Mouse (Mus musculus) frontal cortex, postnatal 36 days (tissue): ENCODE results near the gene Txndc5.

ENCODE experiments used
- DNase-seq, 2 experiments: peaks; one replicate each; pipeline ENCODE4 v3.0.0; 2022; ENCODE audit warnings: low spot score in 2 of 2

Txndc5 gene

GRCm38 (mm10) chr13:38472636-38473035 lies 56.0 kb downstream of the Txndc5 start:
- DNase-seq = no peak

- peak in 1 of 2 experiments; percentile 10 for DNase-seq
These were observed 57.7 kb downstream of the Txndc5 start for GRCm38 (mm10) chr13:38470882-38471281.

GRCm38 (mm10) chr13:38463410-38463809 lies 65.2 kb downstream of the Txndc5 start:
- no peak for DNase-seq

GRCm38 (mm10) chr13:38451446-38451845 lies 77.2 kb downstream of the Txndc5 start:
- no peak for DNase-seq
